Mouse (Mus musculus): ENCODE results near the gene Il2ra. TPM values are rescaled to one million over a fixed set of nuclear protein-coding genes. Genes with fewer than 3 reads are reported as not detected.
"Not testable (repeated sequence)": the region's sequence is repeated elsewhere in the genome, so short reads cannot be mapped to it uniquely, and the experiment has no call there.

Il2ra gene
- polyA plus RNA-seq (2015; fragmentation: Nextera tagmentation; extraction: Ambion mirVana) = 0.04 TPM in 1 of 2 replicates, not detected in the other

DNA sequence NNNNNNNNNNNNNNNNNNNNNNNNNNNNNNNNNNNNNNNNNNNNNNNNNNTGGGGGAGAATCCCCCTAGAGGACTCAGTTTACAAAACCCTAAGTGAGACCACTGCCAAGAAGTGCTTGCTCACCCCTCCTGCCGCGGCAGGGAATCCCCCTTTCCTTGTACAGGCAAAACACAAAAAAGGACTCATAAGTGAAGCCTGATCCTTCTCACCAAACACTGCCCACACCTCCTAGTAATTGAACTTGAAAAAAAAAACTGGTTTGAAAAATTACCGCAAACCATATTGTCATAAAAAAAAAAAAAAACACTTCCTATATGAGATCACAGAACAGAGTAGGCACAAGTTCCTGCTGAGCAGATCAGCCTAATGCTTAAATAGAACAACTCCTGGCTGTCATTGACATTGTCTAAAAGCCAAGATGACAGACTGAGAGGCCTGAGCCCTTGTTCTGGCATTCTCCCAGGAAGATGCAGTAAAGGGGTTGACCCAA is at the start of gene Il2ra:
Gene Il2ra (plus strand): TSS at position 357 of the 491 bp plus-strand sequence.
- ATAC-seq (ENCODE audit: insufficient read depth, low FRiP score, low read depth) = no peak
- no peak within 1 kb of the TSS for H3K4me2 ChIP-seq
- 90% methylated on average over 3 of the region's 3 CpGs for WGBS

DNA sequence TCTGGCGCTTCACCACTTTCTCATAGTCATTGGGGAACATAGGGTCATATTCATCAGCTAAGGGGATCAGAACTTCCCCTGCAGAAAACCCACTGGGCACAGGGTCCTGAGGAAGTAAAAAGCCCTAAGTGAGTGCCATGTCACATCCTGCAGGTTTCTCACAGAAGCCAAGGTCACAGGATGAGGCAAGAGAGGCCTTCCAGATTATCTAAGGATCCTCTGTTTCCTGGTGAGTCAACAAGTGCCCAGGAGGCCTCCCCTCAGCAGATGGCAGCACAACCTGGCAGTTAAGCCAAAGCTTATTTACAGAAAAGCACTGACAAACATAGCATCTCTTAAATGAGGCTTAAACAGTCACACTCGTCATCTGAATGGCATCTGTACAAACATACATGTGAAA is 45.9 kb upstream of the Il2ra start:
- 81% methylated on average over 2 of the region's 2 CpGs for WGBS
- no peak for ATAC-seq (ENCODE audit: insufficient read depth, low FRiP score, low read depth)

More for the DNA sequence above, at the start of gene Il2ra:
- Histone ChIP-seq H3K27me3 (replicated peaks) (no peaks in the 10 kb centered on the region), H3K9me3 (no peaks in the 10 kb centered on the region), H3K27ac (no peak within 1 kb of the TSS), H3K9ac (no peak within 1 kb of the TSS), H3K4me1 (no peaks in the 10 kb centered on the region), H3K4me3 (replicated peaks) (no peak within 1 kb of the TSS), H3K36me3 (no peaks in the 10 kb centered on the region)

DNA sequence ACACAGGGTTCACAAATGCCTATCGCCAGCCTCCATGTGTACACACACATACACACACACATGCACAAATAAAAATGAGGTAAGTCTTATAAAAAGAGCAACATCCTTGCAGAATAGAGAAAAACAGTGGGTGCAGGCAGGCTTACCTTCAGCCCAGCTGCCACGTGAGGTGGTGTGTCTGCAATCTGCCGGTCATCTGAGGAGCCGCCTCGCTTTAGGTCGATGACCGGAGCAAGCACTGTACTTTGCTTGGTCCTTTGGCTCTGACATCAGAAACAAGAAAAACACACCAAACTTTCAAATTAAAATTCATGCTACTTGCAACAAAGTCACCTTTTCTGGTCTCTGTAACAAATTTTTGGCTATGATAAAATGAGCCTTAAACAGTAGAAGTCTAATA is 44.7 kb upstream of the Il2ra start:
- H3K9ac ChIP-seq = no peak overlapping the region
- 93% methylated on average over 7 of the region's 7 CpGs for WGBS

More for the DNA sequence above, 45.9 kb upstream of the Il2ra start:
- H3K4me1 ChIP-seq = 0 out of 2 replicates have a peak, but pooled peaks cover 1% of the 10 kb centered on the region
- H3K27me3 ChIP-seq (replicated peaks) = no peaks in the 10 kb centered on the region
- H3K9me3 ChIP-seq = no peaks in the 10 kb centered on the region
- no peak overlapping the region for H3K9ac ChIP-seq
- H3K4me3 ChIP-seq (replicated peaks) = no peak overlapping the region
- peaks cover 63% of the 10 kb centered on the region for H3K36me3 ChIP-seq
- no peak overlapping the region for H3K27ac ChIP-seq
- no peak overlapping the region for H3K4me2 ChIP-seq

DNA sequence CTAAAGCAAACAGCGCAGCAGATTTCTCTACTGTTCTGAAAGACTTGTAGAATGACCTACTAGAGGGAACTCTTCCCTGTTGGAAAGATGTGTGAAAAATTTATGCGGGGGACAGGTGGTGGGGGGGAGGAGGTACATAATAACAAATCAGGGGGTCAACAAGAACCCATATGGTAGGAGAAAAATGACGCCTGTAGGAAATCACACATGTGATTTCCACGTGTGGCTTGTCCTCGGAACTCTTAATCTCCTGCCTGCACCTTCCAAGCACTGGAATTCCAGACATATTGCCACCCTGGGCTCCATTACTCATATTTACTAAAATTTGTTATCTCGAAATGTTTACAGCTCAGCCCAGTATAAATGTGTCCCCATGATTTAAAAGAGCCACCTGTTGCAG is 40.8 kb upstream of the Il2ra start:
- no peaks in the 10 kb centered on the region for H3K27me3 ChIP-seq (replicated peaks)
- peaks cover 25% of the 10 kb centered on the region for H3K36me3 ChIP-seq
- H3K27ac ChIP-seq = no peak overlapping the region
- H3K9me3 ChIP-seq = no peaks in the 10 kb centered on the region
- peak overlapping the region; percentile 99 for H3K9ac ChIP-seq
- peak overlapping the region; percentile 99 for H3K4me3 ChIP-seq (replicated peaks)
- peak overlapping the region; percentile 69 for H3K4me2 ChIP-seq
- 68% methylated on average over 6 of the region's 6 CpGs for WGBS
- no peak for ATAC-seq (ENCODE audit: insufficient read depth, low FRiP score, low read depth)
- H3K4me1 ChIP-seq = peaks cover 6% of the 10 kb centered on the region; the same call in 1 of the 2 replicates

More for the DNA sequence above, 44.7 kb upstream of the Il2ra start:
- Histone ChIP-seq H3K4me1 (peaks cover 6% of the 10 kb centered on the region; the same call in 1 of the 2 replicates), H3K27me3 (replicated peaks) (no peaks in the 10 kb centered on the region), H3K36me3 (peaks cover 52% of the 10 kb centered on the region), H3K27ac (no peak overlapping the region), H3K4me3 (replicated peaks) (no peak overlapping the region), H3K4me2 (no peak overlapping the region), H3K9me3 (no peaks in the 10 kb centered on the region)
- ATAC-seq (ENCODE audit: insufficient read depth, low FRiP score, low read depth) = no peak

DNA sequence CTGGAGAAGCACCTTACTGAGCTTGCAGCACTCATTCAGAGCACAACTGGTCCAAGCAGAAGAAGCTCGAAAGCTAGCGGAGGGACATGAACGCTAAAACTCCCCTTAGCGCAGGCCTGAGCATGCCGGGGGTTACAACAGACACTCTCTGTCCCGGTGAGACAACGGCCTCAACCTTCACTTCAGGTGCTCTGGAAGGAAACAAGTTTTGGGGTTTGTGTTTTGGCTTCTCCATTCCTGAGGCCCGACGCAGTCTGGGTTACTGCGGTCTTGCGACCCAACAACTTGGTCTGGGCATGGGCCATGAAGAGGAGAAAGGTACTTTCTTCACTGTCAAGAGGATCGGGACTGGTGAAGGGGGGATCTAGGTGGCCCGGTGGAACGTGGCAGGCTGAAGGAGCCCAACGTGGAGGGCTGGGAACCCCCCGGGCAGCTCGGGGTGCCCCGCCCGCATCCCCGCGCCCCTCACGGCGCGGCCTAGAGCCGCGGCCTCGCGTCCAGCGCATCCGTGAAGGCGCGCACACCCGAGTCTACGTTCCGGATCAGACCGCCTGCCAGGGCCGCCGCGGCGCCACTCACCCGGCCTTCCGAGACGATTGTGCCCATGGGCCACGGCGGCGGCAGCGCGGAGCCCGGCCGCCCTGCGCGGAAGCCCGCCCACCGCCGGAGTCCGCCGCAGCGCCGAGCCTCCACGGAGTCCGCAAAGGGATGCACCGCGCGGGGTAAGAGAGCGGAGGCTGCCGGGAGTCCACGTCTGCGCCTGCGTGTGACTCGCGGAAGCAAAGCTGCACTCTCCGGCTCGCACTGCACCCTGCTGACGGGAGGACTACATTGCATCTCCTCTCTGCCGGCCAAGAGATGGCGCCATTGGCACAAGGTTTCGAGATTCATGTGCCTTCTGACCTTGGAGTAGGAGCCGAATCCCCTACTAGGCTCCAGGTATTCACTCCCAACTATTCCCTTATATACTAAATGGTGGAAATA is 39.8 kb upstream of the Il2ra start:
- peak overlapping the region; percentile 99 for H3K9ac ChIP-seq
- H3K27me3 ChIP-seq (replicated peaks) = no peaks in the 10 kb centered on the region
- H3K27ac ChIP-seq = peak overlapping the region; percentile 59; the same call in 1 of the 2 replicates
- peaks cover 16% of the 10 kb centered on the region for H3K36me3 ChIP-seq
- H3K4me2 ChIP-seq = peak overlapping the region; percentile 69
- peak; percentile 98 for ATAC-seq (ENCODE audit: insufficient read depth, low FRiP score, low read depth)
- H3K4me3 ChIP-seq (replicated peaks) = peak overlapping the region; percentile 99
- peaks cover 6% of the 10 kb centered on the region; the same call in 1 of the 2 replicates for H3K4me1 ChIP-seq
- no peaks in the 10 kb centered on the region for H3K9me3 ChIP-seq
- under 1% methylated on average over 78 of the region's 78 CpGs for WGBS

DNA sequence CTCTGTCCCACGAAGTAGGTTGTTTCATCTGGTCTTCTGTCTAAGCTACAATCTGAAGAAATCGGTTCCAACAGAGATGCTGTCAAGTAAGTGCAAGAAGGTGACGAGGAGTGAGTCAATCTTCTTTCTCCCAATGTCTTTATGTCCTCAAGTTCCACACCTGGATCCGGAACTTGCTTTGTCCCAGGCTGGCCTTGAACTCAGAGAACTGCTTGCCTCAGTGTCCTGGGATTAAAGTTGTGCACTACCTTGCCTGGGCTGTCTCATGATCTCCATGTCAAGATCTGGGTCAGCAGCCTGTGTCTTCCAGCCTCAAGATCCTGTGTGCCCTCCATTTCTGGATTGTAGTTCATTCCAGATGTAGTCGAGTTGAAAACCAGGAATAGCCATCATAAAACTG is 38.6 kb upstream of the Il2ra start, which contains the start of gene Rbm17:
Gene Rbm17 (minus strand): TSS at position 101 of the 400 bp plus-strand sequence.
- no peaks in the 10 kb centered on the region for H3K27me3 ChIP-seq (replicated peaks)
- peaks cover 6% of the 10 kb centered on the region; the same call in 1 of the 2 replicates for H3K4me1 ChIP-seq
- ATAC-seq (ENCODE audit: insufficient read depth, low FRiP score, low read depth) = no peak
- peak within 1 kb of the TSS; percentile 69 for H3K4me2 ChIP-seq
- no peaks in the 10 kb centered on the region for H3K9me3 ChIP-seq
- WGBS = 88% methylated on average over 5 of the region's 5 CpGs
- 0 out of 2 replicates have a peak, but pooled peaks cover 11% of the 10 kb centered on the region for H3K36me3 ChIP-seq
- H3K4me3 ChIP-seq (replicated peaks) = peak within 1 kb of the TSS; percentile 99
- H3K27ac ChIP-seq = peak within 1 kb of the TSS; percentile 59; the same call in 1 of the 2 replicates
- peak within 1 kb of the TSS; percentile 99 for H3K9ac ChIP-seq

- no peak for ATAC-seq (ENCODE audit: insufficient read depth, low FRiP score, low read depth)
- no peak overlapping the region for H3K27ac ChIP-seq
- H3K4me1 ChIP-seq = peaks cover 6% of the 10 kb centered on the region; the same call in 1 of the 2 replicates
- no peak overlapping the region for H3K4me3 ChIP-seq (replicated peaks)
- 0 out of 2 replicates have a peak, but pooled peaks cover 5% of the 10 kb centered on the region for H3K36me3 ChIP-seq
- H3K9me3 ChIP-seq = no peaks in the 10 kb centered on the region
- no peak overlapping the region for H3K4me2 ChIP-seq
- H3K27me3 ChIP-seq (replicated peaks) = no peaks in the 10 kb centered on the region
- H3K9ac ChIP-seq = no peak overlapping the region
Observed at GRCm38 (mm10) chr2:11604911-11605310, 37.7 kb upstream of the Il2ra start.

GRCm38 (mm10) chr2:11606718-11607117 is 35.9 kb upstream of the Il2ra start:
- 67% methylated on average over 4 of the region's 4 CpGs for WGBS
- not testable (repeated sequence) for H3K9me3 ChIP-seq; H3K36me3 ChIP-seq; H3K4me2 ChIP-seq; ATAC-seq (ENCODE audit: insufficient read depth, low FRiP score, low read depth); H3K9ac ChIP-seq; H3K4me3 ChIP-seq (replicated peaks); H3K27me3 ChIP-seq (replicated peaks); H3K27ac ChIP-seq; H3K4me1 ChIP-seq

DNA sequence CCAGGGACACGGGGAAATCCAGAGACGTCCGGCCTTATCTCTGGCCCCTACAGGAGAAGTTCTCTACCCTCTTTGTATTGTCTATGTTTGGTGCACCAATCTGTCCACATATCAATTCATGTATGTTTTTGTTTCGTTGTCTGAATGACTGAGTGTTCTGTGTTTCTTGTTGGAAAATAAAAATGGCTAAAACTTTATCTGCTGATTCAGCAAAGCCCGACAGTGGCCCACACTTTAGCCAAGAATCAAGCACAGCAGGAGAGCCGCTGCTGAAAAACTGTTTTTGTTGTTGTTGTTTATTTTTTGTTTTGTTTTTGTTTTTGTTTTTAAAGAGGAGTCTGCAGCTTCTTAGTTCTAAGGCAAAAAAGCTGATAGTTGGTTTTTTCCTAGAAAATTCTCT is 29.7 kb upstream of the Il2ra start:
- not testable (repeated sequence) for H3K4me3 ChIP-seq (replicated peaks); H3K4me2 ChIP-seq; ATAC-seq (ENCODE audit: insufficient read depth, low FRiP score, low read depth); H3K9me3 ChIP-seq; H3K27ac ChIP-seq; H3K27me3 ChIP-seq (replicated peaks); H3K36me3 ChIP-seq; H3K4me1 ChIP-seq; H3K9ac ChIP-seq
- WGBS = 83% methylated on average over 6 of the region's 6 CpGs

DNA sequence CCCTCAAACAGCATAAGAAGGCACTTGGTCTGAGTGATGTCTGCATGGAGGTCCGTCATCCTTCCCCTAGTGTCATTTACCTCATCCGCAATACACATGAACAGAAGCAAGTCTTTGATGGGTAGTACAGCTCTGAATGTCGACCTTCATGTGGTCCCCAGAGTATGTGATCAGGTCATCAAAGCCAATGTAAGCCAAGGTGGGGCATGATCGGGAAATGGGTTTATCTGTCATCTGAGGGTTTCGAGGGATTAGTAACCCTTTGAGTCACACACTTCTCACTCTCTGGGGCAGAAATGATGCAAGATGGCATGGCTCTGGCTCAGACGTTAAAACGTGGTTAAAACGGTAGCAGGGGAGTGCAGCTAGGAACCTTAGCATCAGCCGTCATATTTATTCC is 25.8 kb upstream of the Il2ra start:
- H3K27me3 ChIP-seq (replicated peaks) = no peaks in the 10 kb centered on the region
- no peak for ATAC-seq (ENCODE audit: insufficient read depth, low FRiP score, low read depth)
- no peak overlapping the region for H3K9ac ChIP-seq
- H3K9me3 ChIP-seq = no peaks in the 10 kb centered on the region
- no peaks in the 10 kb centered on the region for H3K36me3 ChIP-seq
- 85% methylated on average over 9 of the region's 9 CpGs for WGBS
- no peaks in the 10 kb centered on the region for H3K4me1 ChIP-seq
- H3K4me2 ChIP-seq = no peak overlapping the region
- H3K27ac ChIP-seq = no peak overlapping the region
- no peak overlapping the region for H3K4me3 ChIP-seq (replicated peaks)

- Histone ChIP-seq H3K9me3 (no peaks in the 10 kb centered on the region), H3K4me1 (no peaks in the 10 kb centered on the region), H3K27ac (no peak overlapping the region), H3K27me3 (replicated peaks) (no peaks in the 10 kb centered on the region), H3K36me3 (no peaks in the 10 kb centered on the region), H3K4me3 (replicated peaks) (no peak overlapping the region), H3K4me2 (no peak overlapping the region), H3K9ac (no peak overlapping the region)
- ATAC-seq (ENCODE audit: insufficient read depth, low FRiP score, low read depth) = no peak
- 81% methylated on average over 2 of the region's 2 CpGs for WGBS
Observed at GRCm38 (mm10) chr2:11619598-11619997, 23.0 kb upstream of the Il2ra start.

GRCm38 (mm10) chr2:11623173-11623572 is 19.4 kb upstream of the Il2ra start:
- no peaks in the 10 kb centered on the region for H3K4me1 ChIP-seq
- H3K9ac ChIP-seq = no peak overlapping the region
- no peak overlapping the region for H3K4me2 ChIP-seq
- no peak for ATAC-seq (ENCODE audit: insufficient read depth, low FRiP score, low read depth)
- H3K4me3 ChIP-seq (replicated peaks) = no peak overlapping the region
- no peaks in the 10 kb centered on the region for H3K9me3 ChIP-seq
- no peaks in the 10 kb centered on the region for H3K27me3 ChIP-seq (replicated peaks)
- H3K27ac ChIP-seq = no peak overlapping the region
- no peaks in the 10 kb centered on the region for H3K36me3 ChIP-seq
- WGBS = 89% methylated on average over 8 of the region's 8 CpGs
